Mouse (Mus musculus) forebrain, embryonic 14.5 days (tissue): Measurements from ENCODE around the gene Baz2b. TPM values are rescaled to one million over a fixed set of nuclear protein-coding genes. Genes with fewer than 3 reads are reported as not detected.

Experiments used
- ATAC-seq: fragments of 200-750 bp; cut with Nextera tagmentation; 2 replicates; pipeline ENCODE4 v1.8.0; 2017; ENCODE audit warnings: mild to moderate bottlenecking, moderate library complexity
- DNase-seq: peaks from one replicate; pipeline ENCODE4 v3.0.0-alpha.2; 2015; ENCODE audit warnings: low spot score
- H3K27ac ChIP-seq: fragments of 300-500 bp; sonication (generic); 2 replicates; pipeline ENCODE4 v1.5.1; 2014; ENCODE audit warnings: low read depth, mild to moderate bottlenecking, control low read depth, low read length, moderate library complexity
- H3K27me3 ChIP-seq: fragments of 300-500 bp; sonication (generic); replicated peaks from 2 replicates; pipeline ENCODE4 v1.6.1; 2014; ENCODE audit warnings: low read length, control low read depth, mixed read lengths; ENCODE audit not compliant: control insufficient read depth, insufficient read depth
- H3K36me3 ChIP-seq: fragments of 300-500 bp; sonication (generic); 2 replicates; pipeline ENCODE4 v1.6.1; 2014; ENCODE audit warnings: low read length, control low read depth; ENCODE audit not compliant: control insufficient read depth, insufficient read depth
- H3K4me1 ChIP-seq: fragments of 300-500 bp; sonication (generic); 2 replicates; pipeline ENCODE4 v1.6.1; 2014; ENCODE audit warnings: antibody characterized with exemption, low read length, control low read depth; ENCODE audit not compliant: control insufficient read depth, insufficient read depth
- H3K4me2 ChIP-seq: fragments of 300-500 bp; sonication (generic); 2 replicates; pipeline ENCODE4 v1.6.1; 2014; ENCODE audit warnings: mild to moderate bottlenecking, control low read depth, low read length
- H3K4me3 ChIP-seq: fragments of 300-500 bp; sonication (generic); 2 replicates; pipeline ENCODE4 v1.5.1; 2014; ENCODE audit warnings: low read depth, low read length, control low read depth
- H3K9ac ChIP-seq: fragments of 300-500 bp; sonication (generic); 2 replicates; pipeline ENCODE4 v1.6.1; 2014; ENCODE audit warnings: mild to moderate bottlenecking, low read length, control low read depth, moderate library complexity
- H3K9me3 ChIP-seq: fragments of 300-500 bp; sonication (generic); replicated peaks from 2 replicates; pipeline ENCODE4 v1.6.1; 2016; ENCODE audit warnings: low read length, control low read depth, mixed read lengths; ENCODE audit not compliant: control insufficient read depth
- WGBS: fragments of 180-500 bp; shearing (Covaris S2); extraction: QIAGEN DNeasy Blood & Tissue Kit; methylation state at CpG from one replicate; pipeline ENCODE4 v1.1.7; 2014; 5-methylcytosine and 5-hydroxymethylcytosine counted together
- polyA plus RNA-seq: library from polyadenylated mRNA; unstranded; fragments of >200 nt; fragmentation: Nextera tagmentation; extraction: Ambion mirVana; gene quantifications from 2 replicates; pipeline ENCODE4 v1.2.1, GENCODE M21; 2014

The Baz2b gene
- polyA plus RNA-seq, 1 experiment from 2014 or later, result 40.4 TPM

GRCm38 (mm10) chr2:60050667-60051460 is 158.8 kb downstream of the Baz2b start:
- Histone ChIP-seq H3K4me3 (no peak overlapping the region), H3K4me1 (peaks cover 8% of the 10 kb centered on the region), H3K9me3 (no peaks in the 10 kb centered on the region), H3K27ac (no peak overlapping the region), H3K27me3 (no peaks in the 10 kb centered on the region), H3K4me2 (no peak overlapping the region), H3K9ac (no peak overlapping the region), H3K36me3 (no peaks in the 10 kb centered on the region)
- 85% methylated on average over 9 of the region's 9 CpGs for WGBS
- DNase-seq (no peak), ATAC-seq (no peak)

DNA sequence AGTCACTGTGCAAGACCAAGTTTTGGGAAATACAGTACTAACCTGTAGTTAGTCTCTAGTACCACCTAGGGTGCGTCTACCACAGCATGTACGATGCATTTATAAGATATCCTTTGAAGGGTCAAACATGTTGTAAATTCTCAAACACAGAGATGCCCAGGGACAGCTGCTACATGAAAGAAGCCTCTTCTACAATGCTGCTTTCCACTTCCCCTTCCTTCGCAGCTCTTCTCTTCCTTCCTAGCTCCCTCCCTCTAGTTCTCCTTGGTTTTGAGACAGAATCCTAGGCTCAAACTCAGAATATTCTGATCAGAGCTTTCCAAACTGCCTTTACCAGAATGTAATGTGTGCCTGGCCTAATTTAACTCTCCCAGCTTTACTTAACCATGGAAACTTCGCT is 159.8 kb downstream of the Baz2b start:
- Histone ChIP-seq H3K36me3 (no peaks in the 10 kb centered on the region), H3K9ac (no peak overlapping the region)
- no peak for ATAC-seq

GRCm38 (mm10) chr2:60049351-60049750 is 160.3 kb downstream of the Baz2b start:
- H3K9me3 ChIP-seq, result no peaks in the 10 kb centered on the region
- 97% methylated on average over 9 of the region's 9 CpGs for WGBS
- no peak for ATAC-seq

More for the DNA sequence above, 159.8 kb downstream of the Baz2b start:
- H3K27ac ChIP-seq, result no peak overlapping the region
- no peaks in the 10 kb centered on the region for H3K27me3 ChIP-seq
- no peak overlapping the region for H3K4me3 ChIP-seq
- WGBS, result 95% methylated on average over 4 of the region's 4 CpGs
- no peak for DNase-seq
- H3K9me3 ChIP-seq, result no peaks in the 10 kb centered on the region
- no peak overlapping the region for H3K4me2 ChIP-seq
- peaks cover 8% of the 10 kb centered on the region for H3K4me1 ChIP-seq

GRCm38 (mm10) chr2:60045995-60046394 is 163.6 kb downstream of the Baz2b start:
- H3K4me3 ChIP-seq, result no peak overlapping the region
- no peak for ATAC-seq
- WGBS, result 78% methylated on average over 1 of the region's 1 CpGs

More at GRCm38 (mm10) chr2:60049351-60049750, 160.3 kb downstream of the Baz2b start:
- H3K4me2 ChIP-seq, result no peak overlapping the region
- H3K27ac ChIP-seq, result no peak overlapping the region
- no peak for DNase-seq
- peaks cover 8% of the 10 kb centered on the region for H3K4me1 ChIP-seq
- no peak overlapping the region for H3K4me3 ChIP-seq
- H3K9ac ChIP-seq, result no peak overlapping the region
- H3K27me3 ChIP-seq, result no peaks in the 10 kb centered on the region
- H3K36me3 ChIP-seq, result no peaks in the 10 kb centered on the region

GRCm38 (mm10) chr2:60044988-60045387 is 164.7 kb downstream of the Baz2b start:
- Histone ChIP-seq H3K4me1 (no peaks in the 10 kb centered on the region), H3K4me2 (no peak overlapping the region), H3K9ac (no peak overlapping the region), H3K9me3 (no peaks in the 10 kb centered on the region), H3K27me3 (no peaks in the 10 kb centered on the region), H3K4me3 (no peak overlapping the region), H3K27ac (no peak overlapping the region), H3K36me3 (no peaks in the 10 kb centered on the region)
- DNase-seq, result no peak
- ATAC-seq, result no peak

More at GRCm38 (mm10) chr2:60045995-60046394, 163.6 kb downstream of the Baz2b start:
- H3K9ac ChIP-seq, result no peak overlapping the region
- DNase-seq, result no peak
- H3K27me3 ChIP-seq, result no peaks in the 10 kb centered on the region
- no peak overlapping the region for H3K4me2 ChIP-seq
- no peaks in the 10 kb centered on the region for H3K4me1 ChIP-seq
- H3K27ac ChIP-seq, result no peak overlapping the region
- no peaks in the 10 kb centered on the region for H3K36me3 ChIP-seq
- no peaks in the 10 kb centered on the region for H3K9me3 ChIP-seq

DNA sequence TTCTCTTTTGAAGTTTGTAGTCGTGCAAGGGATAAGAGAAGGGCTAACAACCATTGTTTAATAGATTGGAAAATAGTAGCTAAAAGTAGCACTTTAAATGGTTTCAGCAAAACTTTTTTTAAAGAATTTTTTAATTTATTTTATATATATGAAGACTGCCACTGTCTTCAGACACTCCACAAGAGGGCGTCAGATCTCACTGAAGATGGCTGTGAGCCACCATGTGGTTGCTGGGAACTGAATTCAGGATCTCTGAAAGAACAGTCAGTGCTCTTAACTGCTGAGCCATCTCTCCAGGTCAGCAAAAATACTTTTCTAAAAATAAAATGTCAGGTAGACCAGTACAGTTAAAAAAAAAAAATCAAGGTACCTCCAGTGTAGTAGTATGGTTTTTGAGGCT is 165.1 kb downstream of the Baz2b start:
- Histone ChIP-seq H3K9ac (no peak overlapping the region), H3K27me3 (no peaks in the 10 kb centered on the region), H3K27ac (no peak overlapping the region), H3K4me3 (no peak overlapping the region), H3K4me2 (no peak overlapping the region), H3K36me3 (no peaks in the 10 kb centered on the region), H3K4me1 (no peaks in the 10 kb centered on the region), H3K9me3 (no peaks in the 10 kb centered on the region)
- ATAC-seq (no peak), DNase-seq (no peak)
- WGBS, result 79% methylated on average over 2 of the region's 2 CpGs

GRCm38 (mm10) chr2:60042699-60043098 is 166.9 kb downstream of the Baz2b start:
- Histone ChIP-seq H3K4me1 (no peaks in the 10 kb centered on the region), H3K4me3 (no peak overlapping the region), H3K4me2 (no peak overlapping the region), H3K36me3 (no peaks in the 10 kb centered on the region), H3K9ac (no peak overlapping the region), H3K27me3 (no peaks in the 10 kb centered on the region), H3K27ac (no peak overlapping the region), H3K9me3 (no peaks in the 10 kb centered on the region)
- DNase-seq, result no peak
- ATAC-seq, result no peak
- 74% methylated on average over 12 of the region's 12 CpGs for WGBS

- Histone ChIP-seq H3K27ac (no peak overlapping the region), H3K4me3 (no peak overlapping the region), H3K9ac (no peak overlapping the region), H3K36me3 (no peaks in the 10 kb centered on the region), H3K9me3 (no peaks in the 10 kb centered on the region), H3K4me2 (no peak overlapping the region), H3K27me3 (no peaks in the 10 kb centered on the region), H3K4me1 (peaks cover 6% of the 10 kb centered on the region)
- 86% methylated on average over 4 of the region's 4 CpGs for WGBS
- DNase-seq (no peak), ATAC-seq (no peak)
These were observed 168.0 kb downstream of the Baz2b start for GRCm38 (mm10) chr2:60041485-60042274.

GRCm38 (mm10) chr2:60040162-60040561 is 169.5 kb downstream of the Baz2b start:
- 89% methylated on average over 3 of the region's 3 CpGs for WGBS
- no peak overlapping the region for H3K4me2 ChIP-seq
- no peak for DNase-seq
- no peaks in the 10 kb centered on the region for H3K9me3 ChIP-seq
- peaks cover 6% of the 10 kb centered on the region for H3K4me1 ChIP-seq
- H3K9ac ChIP-seq, result no peak overlapping the region
- H3K4me3 ChIP-seq, result no peak overlapping the region
- H3K27me3 ChIP-seq, result no peaks in the 10 kb centered on the region
- no peak for ATAC-seq
- H3K27ac ChIP-seq, result no peak overlapping the region
- no peaks in the 10 kb centered on the region for H3K36me3 ChIP-seq
